Mouse (Mus musculus) frontal cortex, postnatal 10 days (tissue): Measurements from ENCODE around the gene Vmn2r76.
"Not testable (repeated sequence)": the region's sequence is repeated elsewhere in the genome, so short reads cannot be mapped to it uniquely, and the experiment has no call there.

Source experiments
- DNase-seq, 2 experiments: peaks; one replicate each; pipeline ENCODE4 v3.0.0; 2022; ENCODE audit warnings: low spot score in 2 of 2, mixed read lengths in 1 of 2

Gene Vmn2r76

GRCm38 (mm10) chr7:86246208-86246607 lies at the start of gene Vmn2r76:
Gene Vmn2r76 (minus strand): TSS chr7:86246308.
- no peak for DNase-seq

- DNase-seq = no peak
These were observed 31.0 kb upstream of the Vmn2r76 start, which contains the start of gene Olfr310 for GRCm38 (mm10) chr7:86277072-86277471. Gene Olfr310 (minus strand): TSS chr7:86277172.

- no peak for DNase-seq
These were observed 34.8 kb downstream of the Vmn2r76 start for GRCm38 (mm10) chr7:86211345-86211744.

GRCm38 (mm10) chr7:86171678-86172077 lies 74.4 kb downstream of the Vmn2r76 start, which contains the start of gene Vmn2r75:
Gene Vmn2r75 (minus strand): TSS chr7:86171778.
- DNase-seq = not testable (repeated sequence)
